Mouse (Mus musculus): ENCODE results near the gene Tmem63a. TPM values are rescaled to one million over a fixed set of nuclear protein-coding genes. Genes with fewer than 3 reads are reported as not detected.

Gene Tmem63a
- polyA plus RNA-seq, 1 experiment from 2014 or later, result 9.3 TPM

Other genes starting within 250 kb of the Tmem63a start
- 0.14 TPM in 1 of 2 replicates, not detected in the other for gene Mixl1, start 245.3 kb upstream of the Tmem63a start, polyA plus RNA-seq (2014; fragmentation: Nextera tagmentation; extraction: Ambion mirVana)
- 23.7 and 24.6 TPM in 2 replicates for gene Acbd3, start 216.3 kb upstream of the Tmem63a start, polyA plus RNA-seq (2014; fragmentation: Nextera tagmentation; extraction: Ambion mirVana)
- 1,749 and 1,827 TPM in 2 replicates for gene H3f3a, start 128.4 kb upstream of the Tmem63a start, polyA plus RNA-seq (2014; fragmentation: Nextera tagmentation; extraction: Ambion mirVana)
- 22.3 TPM in 2 replicates for gene Sde2, start 91.2 kb upstream of the Tmem63a start, polyA plus RNA-seq (2014; fragmentation: Nextera tagmentation; extraction: Ambion mirVana)
- not detected in 2 replicates for gene Lefty2, start 49.2 kb upstream of the Tmem63a start, polyA plus RNA-seq (2014; fragmentation: Nextera tagmentation; extraction: Ambion mirVana)
- gene Pycr2, start 38.1 kb upstream of the Tmem63a start, polyA plus RNA-seq (2014; fragmentation: Nextera tagmentation; extraction: Ambion mirVana), result 42.1 and 46.0 TPM in 2 replicates
- 1.1 and 1.5 TPM in 2 replicates for gene Lefty1, start 7.3 kb upstream of the Tmem63a start, polyA plus RNA-seq (2014; fragmentation: Nextera tagmentation; extraction: Ambion mirVana)
- 9.3 and 10.5 TPM in 2 replicates for gene Ephx1, start 78.6 kb downstream of the Tmem63a start, polyA plus RNA-seq (2014; fragmentation: Nextera tagmentation; extraction: Ambion mirVana)
- not detected in 2 replicates for gene 9130409I23Rik, start 108.9 kb downstream of the Tmem63a start, polyA plus RNA-seq (2014; fragmentation: Nextera tagmentation; extraction: Ambion mirVana)
- 19.6 and 20.2 TPM in 2 replicates for gene Nvl, start 201.9 kb downstream of the Tmem63a start, polyA plus RNA-seq (2014; fragmentation: Nextera tagmentation; extraction: Ambion mirVana)
- 145 and 147 TPM in 2 replicates for gene Cnih4, start 202.3 kb downstream of the Tmem63a start, polyA plus RNA-seq (2014; fragmentation: Nextera tagmentation; extraction: Ambion mirVana)